8 mouse cellular contexts compared by ENCODE assay signal in genomic region chr11:81152021-81152385, GRCm38 (mm10).
DNase-seq lines count a peak whose midpoint lies in the region; ATAC-seq lines count a peak whose summit lies in the region.

No protein-coding gene starts in this region.

- ATAC-seq in cerebellum, adult (ENCODE audit: insufficient number of reproducible peaks, low FRiP score, low TSS enrichment), result no peak
- ATAC-seq in heart, embryonic 15.5 days (replicated peaks; ENCODE audit: insufficient number of reproducible peaks, insufficient read depth, low FRiP score, low read depth), result no peak
- ATAC-seq in stomach, embryonic 16.5 days (ENCODE audit: insufficient read depth, low FRiP score), result peak; percentile 8; the same call in 1 of the 2 replicates

- H3K4me3 ChIP-seq in heart, embryonic 15.5 days, result peak overlapping the region; percentile 55
- peak overlapping the region; percentile 50 for H3K4me3 ChIP-seq in stomach, embryonic 16.5 days (replicated peaks; ENCODE audit: low read length)

- H3K4me2 ChIP-seq in heart, embryonic 15.5 days, result peak overlapping the region; percentile 93
- peak overlapping the region; percentile 92 for H3K4me2 ChIP-seq in stomach, embryonic 16.5 days (ENCODE audit: low read depth, low read length)

- peaks cover 89% of the 10 kb centered on the region for H3K27me3 ChIP-seq in heart, embryonic 15.5 days
- H3K27me3 ChIP-seq in stomach, embryonic 16.5 days (ENCODE audit: control insufficient read depth, insufficient read depth, low read length), result peaks cover 53% of the 10 kb centered on the region

- peak overlapping the region; percentile 31 for H3K9ac ChIP-seq in heart, embryonic 15.5 days
- H3K9ac ChIP-seq in stomach, embryonic 16.5 days (ENCODE audit: low read length), result peak overlapping the region; percentile 61

- H3K36me3 ChIP-seq in heart, embryonic 15.5 days, result no peaks in the 10 kb centered on the region
- H3K36me3 ChIP-seq in stomach, embryonic 16.5 days (ENCODE audit: control insufficient read depth, insufficient read depth, low read length), result no peaks in the 10 kb centered on the region

- DNase-seq in cerebellum, adult 11 months, result peak; percentile 41
- DNase-seq in Muller cell, postnatal 12 days (ENCODE audit: inconsistent ontology term), result peak; percentile 31
- DNase-seq in embryo, embryonic 9.5 days (ENCODE audit: extremely low spot score), result peak; percentile 75
- DNase-seq in layer of hippocampus, postnatal 14 days (ENCODE audit: low spot score in 2 of 2), result peak; percentile 53 to 66
- DNase-seq in mesoderm, embryonic 11.5 days (ENCODE audit: low read depth, low spot score), result peak; percentile 69

- H3K9me3 ChIP-seq in heart, embryonic 15.5 days (replicated peaks), result no peaks in the 10 kb centered on the region
- no peaks in the 10 kb centered on the region for H3K9me3 ChIP-seq in stomach, embryonic 16.5 days (replicated peaks; ENCODE audit: control insufficient read depth, low read length)

- WGBS in heart, embryonic 15.5 days, result under 1% methylated on average over 42 of the region's 42 CpGs
- WGBS in stomach, embryonic 16.5 days, result 1% methylated on average over 42 of the region's 42 CpGs

- peaks cover 25% of the 10 kb centered on the region for H3K4me1 ChIP-seq in heart, embryonic 15.5 days (replicated peaks)
- H3K4me1 ChIP-seq in stomach, embryonic 16.5 days (ENCODE audit: control insufficient read depth, insufficient read depth, low read length), result peaks cover 16% of the 10 kb centered on the region

- no peak overlapping the region for H3K27ac ChIP-seq in heart, embryonic 15.5 days
- no peak overlapping the region for H3K27ac ChIP-seq in stomach, embryonic 16.5 days (ENCODE audit: low read length)
